Mouse (Mus musculus) erythroblast, adult 5-6 weeks (primary cell): ENCODE measurements around the gene Mdh2. TPM values are rescaled to one million over a fixed set of nuclear protein-coding genes. Genes with fewer than 3 reads are reported as not detected.

Source experiments
- ATAC-seq: replicated peaks from 2 replicates; pipeline ENCODE4 v1.8.0; 2016; ENCODE audit warnings: moderate number of reproducible peaks, mild to moderate bottlenecking, moderate TSS enrichment, inconsistent platforms; ENCODE audit not compliant: poor library complexity, low FRiP score, severe bottlenecking
- total RNA-seq, 2 experiments: library from RNA; stranded (forward) in 1 of 2; stranded (reverse) in 1 of 2; fragments of 150-400 nt in 1 of 2; fragments of 200-764, 138-1000 nt in 1 of 2; gene quantifications; 2 replicates each; pipeline versions ENCODE4 v1.2.3 to v1.2.4; 2015 to 2017; ENCODE audit warnings: low replicate concordance in 2 of 2

Mdh2 gene
- 106 and 152 TPM in 2 replicates for total RNA-seq (2015; ENCODE audit: low replicate concordance)
- total RNA-seq (2017; ENCODE audit: low replicate concordance) = 47.2 and 55.1 TPM in 2 replicates

- peak; percentile 90 for ATAC-seq
Measured at GRCm38 (mm10) chr5:135778471-135779445, at the start of gene Mdh2. TSS of gene Mdh2 (plus strand) at chr5:135778480.

DNA sequence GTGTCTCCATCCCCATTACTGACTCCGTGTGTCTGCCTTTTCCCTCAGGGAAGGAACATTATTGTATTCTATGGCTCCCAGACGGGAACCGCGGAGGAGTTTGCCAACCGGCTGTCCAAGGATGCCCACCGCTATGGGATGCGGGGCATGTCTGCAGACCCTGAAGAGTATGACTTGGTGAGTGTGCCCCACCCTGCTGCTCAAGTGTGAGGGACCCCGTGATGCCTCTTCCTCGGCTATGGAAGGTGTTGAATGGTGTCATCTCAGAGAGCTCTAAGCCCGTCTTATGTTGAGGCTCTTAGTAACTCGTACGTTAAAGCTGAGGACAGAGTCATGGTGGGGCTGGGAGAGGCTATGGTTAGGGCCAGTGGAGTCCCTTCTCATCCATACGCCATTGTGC lies 48.9 kb upstream of the Mdh2 start:
- ATAC-seq = no peak

DNA sequence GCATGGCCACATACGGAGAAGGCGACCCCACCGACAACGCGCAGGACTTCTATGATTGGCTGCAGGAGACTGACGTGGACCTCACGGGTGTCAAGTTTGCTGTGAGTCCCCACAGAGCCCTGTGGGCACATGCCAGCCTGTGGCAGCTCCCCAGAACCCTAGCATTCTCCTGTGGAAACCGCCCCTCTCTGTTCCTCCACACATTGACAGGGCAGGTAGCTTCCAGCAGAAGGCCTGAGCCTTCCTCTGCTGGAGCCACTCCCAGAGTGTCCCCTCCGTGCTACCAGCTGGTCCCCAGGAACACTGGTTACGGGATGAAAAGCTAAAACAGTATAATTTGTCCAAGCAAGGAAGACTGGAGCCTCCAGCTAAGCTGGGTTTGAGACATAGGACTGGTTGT lies 48.0 kb upstream of the Mdh2 start:
- ATAC-seq = no peak

DNA sequence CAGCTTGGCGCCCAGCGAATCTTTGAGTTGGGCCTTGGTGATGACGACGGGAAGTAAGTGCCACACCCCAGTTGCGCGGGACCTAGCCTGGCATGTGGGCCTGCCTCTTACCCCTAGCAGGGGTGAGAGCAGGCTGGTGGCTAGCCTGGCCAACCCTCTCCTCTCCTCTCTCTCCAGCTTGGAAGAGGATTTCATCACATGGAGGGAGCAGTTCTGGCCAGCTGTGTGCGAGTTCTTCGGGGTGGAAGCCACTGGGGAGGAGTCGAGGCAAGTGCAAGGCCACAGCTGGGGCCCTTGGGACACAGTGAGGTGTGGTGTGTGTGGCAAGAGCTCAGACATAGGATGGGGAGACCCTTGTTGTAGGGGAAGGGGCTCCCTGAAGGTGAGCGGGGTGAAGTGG lies 47.4 kb upstream of the Mdh2 start:
- ATAC-seq = no peak

DNA sequence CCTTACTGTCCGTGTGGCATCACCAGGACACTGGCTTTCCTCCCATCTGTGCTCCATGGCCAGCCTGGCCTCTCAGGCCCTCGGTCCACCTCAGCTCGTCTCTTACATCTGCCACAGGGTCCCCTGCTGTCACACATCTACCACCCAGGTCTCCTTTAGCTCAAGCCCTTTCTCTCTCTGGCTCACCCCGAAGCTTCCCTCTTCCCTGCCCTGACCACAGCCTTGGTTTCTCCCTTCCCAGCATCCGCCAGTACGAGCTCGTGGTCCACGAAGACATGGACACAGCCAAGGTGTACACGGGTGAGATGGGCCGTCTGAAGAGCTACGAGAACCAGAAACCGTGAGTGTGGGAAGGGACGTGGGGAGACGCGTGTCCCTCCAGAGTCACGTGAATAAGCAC lies 47.0 kb upstream of the Mdh2 start:
- no peak for ATAC-seq

DNA sequence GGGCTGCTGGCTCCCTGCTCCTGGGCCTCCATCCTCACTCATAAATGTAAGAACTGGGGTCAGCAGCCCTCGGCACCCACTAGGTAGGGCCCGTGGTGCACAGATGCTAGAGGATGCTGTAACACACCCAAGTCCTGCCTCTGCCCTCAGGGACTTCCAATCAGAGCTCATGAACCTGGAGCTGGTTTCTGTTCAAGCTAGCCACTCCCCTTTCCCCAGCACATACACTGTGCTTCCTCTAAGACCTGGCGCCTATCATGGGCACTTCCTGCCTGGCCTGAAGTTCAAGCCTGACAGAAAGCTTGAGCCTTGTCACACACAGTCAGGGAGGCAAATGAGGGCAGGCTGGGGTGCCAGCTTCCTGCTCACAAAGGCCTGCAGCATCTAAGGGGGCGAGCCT lies 45.2 kb upstream of the Mdh2 start:
- no peak for ATAC-seq

- ATAC-seq = no peak
Measured at GRCm38 (mm10) chr5:135734057-135734680, 44.1 kb upstream of the Mdh2 start.

DNA sequence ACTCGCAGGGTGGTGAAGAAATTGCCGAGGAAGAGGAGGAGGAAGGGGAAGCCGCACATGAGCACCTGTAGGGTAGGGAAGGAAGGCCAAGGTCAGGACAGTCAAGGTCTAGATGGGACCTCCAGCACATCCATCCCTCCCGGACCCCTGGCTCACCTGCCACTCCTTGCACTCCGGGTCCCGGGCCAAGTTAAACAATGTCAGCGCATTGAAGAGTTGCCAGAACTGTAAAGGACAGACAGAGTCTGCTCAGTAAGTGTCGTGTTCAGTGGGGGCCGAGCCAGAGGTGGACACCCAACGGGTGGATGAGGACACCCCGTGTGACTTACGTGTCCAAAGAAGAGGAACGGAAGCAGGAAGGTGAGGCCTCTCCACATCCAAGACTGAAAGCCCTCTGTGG lies 42.5 kb upstream of the Mdh2 start:
- no peak for ATAC-seq

- ATAC-seq = no peak
Measured at GRCm38 (mm10) chr5:135736544-135736943, 41.7 kb upstream of the Mdh2 start.

- ATAC-seq = no peak
Measured at GRCm38 (mm10) chr5:135737154-135737553, 41.1 kb upstream of the Mdh2 start.

DNA sequence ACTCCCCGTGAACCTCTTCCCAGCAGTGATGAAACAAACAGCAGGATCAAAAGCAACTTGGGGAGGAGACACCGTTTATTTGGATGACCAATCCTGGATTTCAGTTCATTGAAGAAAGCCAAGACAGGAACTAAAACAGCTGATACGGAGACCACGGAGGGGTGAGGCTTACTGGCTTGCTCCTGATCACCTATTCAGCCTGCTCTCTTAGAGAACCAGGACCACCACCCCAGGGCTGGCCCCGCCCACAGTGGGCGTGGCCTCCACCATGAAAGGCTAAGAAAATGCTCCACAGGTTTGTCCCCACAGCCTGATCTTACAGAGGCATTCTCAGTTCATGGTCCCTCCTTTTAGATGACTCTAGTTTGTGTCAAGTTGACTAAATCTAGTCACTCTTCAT lies 40.0 kb upstream of the Mdh2 start:
- no peak for ATAC-seq

- ATAC-seq = no peak
Measured at GRCm38 (mm10) chr5:135742156-135742555, 36.1 kb upstream of the Mdh2 start.

GRCm38 (mm10) chr5:135742941-135743740 lies 35.1 kb upstream of the Mdh2 start:
- no peak for ATAC-seq

DNA sequence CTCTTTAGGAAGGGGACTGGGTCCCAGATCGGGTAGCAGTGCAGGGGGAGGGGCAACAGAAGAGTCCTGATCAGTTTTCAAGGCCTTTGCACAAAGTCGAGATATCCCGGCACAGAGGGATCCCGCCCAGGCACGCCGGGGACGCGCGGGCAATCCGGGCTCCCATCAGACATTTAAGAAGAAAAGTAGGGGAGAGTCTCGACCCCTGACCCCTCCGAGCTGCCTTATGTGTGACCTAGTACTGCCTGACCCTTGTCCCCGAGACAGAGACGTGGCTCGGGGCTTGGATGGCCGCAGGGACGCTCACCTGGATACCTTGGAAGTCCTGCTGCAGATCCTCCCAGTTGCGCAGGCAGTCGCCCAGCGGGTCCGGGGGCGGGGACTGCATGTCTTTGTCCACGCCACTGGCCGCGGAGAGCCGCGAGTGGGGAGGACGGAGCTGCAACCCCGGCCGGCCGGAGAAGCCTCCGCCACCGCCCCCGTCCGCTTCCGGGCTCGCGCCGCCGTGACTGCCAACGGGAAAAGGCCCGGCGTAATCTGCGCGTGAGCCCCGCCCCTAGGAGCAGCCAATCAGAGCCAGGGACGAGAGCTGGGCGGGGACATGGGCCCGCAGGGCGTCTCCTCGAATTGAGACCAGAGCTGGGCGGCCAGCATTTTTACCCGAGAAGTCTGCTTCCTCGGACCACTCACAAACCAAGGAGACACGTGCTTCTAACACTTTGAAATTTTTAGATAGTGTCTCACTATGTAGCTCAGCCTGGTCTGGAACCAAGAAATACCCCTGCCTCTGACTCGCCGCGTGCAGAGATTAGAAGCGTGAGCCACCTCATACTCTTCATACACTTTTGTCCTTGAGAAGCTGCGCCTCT lies 34.3 kb upstream of the Mdh2 start, which contains the start of gene Tmem120a:
Gene Tmem120a (minus strand): TSS at position 708 of the 869 bp plus-strand sequence.
- peak; percentile 98 for ATAC-seq

- no peak for ATAC-seq
Measured at GRCm38 (mm10) chr5:135744742-135745141, 33.5 kb upstream of the Mdh2 start.

DNA sequence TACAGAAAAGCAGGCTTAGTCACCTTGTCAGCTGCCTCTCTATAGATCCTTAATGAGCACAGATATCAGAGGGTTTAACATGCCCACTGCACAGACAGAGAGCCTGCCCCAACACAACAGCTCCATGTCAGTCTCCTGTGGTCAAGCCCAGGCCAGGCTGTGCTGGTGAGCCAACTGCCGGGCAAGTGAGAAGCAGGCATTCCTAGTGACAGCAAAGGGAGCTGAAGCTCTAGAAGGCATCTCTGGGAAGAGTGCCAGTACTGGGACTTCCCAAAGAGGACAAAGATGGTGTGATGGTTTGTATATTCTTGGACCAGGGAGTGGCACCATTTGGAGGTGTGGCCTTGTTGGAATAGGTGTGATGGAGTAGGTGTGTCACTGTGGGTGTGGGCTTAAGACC lies 27.2 kb upstream of the Mdh2 start:
- ATAC-seq = no peak

DNA sequence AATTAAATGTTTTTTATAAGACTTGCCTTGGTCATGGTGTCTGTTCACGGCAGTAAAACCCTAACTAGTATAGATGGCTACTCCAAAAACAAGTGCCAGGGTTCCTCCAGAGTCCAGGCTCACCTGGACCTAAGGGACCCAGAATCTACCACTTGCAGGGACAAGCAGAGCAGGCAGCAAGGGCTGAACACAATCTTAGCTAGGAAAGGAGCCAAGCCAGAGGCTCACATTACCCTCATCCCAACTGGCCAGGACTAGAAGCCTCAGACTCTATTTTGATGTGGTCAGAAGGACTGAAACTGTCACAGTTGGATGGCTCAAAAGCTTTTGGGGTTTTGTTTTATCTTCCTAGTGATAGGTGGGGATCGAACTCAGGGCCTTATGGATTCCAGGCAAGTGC lies 26.7 kb upstream of the Mdh2 start:
- no peak for ATAC-seq

- no peak for ATAC-seq
Measured at GRCm38 (mm10) chr5:135761881-135762280, 16.4 kb upstream of the Mdh2 start.

DNA sequence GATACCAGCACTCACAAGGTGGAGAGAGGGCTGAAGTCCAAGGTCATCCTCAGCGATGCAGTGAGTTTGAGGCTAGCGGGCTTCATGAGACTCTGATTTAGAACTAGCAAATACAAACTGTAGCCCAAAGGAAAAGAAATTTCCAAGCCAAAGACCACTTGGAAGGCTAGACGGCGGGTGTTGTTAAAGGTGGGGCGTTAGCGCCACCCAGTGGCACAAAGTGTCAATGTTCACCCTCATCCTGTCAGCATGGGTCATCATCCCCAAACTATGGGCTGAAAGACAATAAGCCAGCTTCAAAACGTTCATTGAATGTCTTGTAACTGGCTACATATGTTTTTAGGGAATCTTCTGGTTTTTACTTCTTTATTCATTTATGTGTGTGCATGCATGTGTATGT lies 14.8 kb upstream of the Mdh2 start:
- peak; percentile 54; the same call in 1 of the 2 replicates for ATAC-seq
